Comparison of ENCODE assay signal across 7 mouse cellular contexts in the genomic region with DNA sequence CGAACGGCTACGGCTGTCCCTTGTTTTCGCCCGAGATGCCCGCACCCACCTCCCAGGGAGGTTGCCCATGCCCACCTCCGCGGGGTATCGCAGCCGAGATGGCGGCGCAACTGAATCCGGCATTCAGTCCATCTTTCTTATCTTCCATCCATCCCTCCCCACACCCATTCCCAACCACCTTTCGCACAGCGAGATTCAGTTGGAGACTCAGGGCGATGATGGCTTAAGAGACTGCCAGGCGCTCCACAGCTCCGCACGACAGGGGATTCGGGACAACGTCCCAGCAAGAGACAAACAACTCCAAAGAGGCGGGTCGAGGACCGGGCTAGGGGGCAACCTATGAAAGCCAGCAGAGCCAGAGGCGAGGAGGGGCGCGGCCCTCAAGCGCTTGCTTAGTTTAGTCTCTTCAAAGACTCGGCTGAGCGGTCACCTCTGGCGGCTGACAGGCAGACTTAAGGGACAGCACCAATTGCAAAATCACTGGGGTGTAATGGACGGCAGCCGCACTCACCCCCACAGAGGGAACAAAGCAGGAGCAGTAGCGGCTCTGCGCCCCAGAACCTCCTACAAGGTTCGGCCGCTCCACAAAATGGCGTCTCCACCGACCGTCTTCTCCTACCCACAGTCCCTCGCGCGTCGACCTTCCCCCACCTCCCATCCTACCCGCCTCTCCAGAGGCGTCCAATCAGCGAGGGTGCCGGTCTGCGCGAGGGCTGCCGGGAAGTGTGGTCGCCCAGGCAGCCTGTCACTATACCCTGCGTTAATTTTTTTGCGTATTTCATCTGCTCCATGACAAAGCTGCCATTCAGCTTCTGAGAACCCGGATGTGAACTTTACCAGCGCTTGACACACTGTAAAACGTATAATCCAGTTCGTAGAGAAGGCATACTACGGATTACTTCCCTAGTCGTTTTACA. TPM values are rescaled to one million over a fixed set of nuclear protein-coding genes. Genes with fewer than 3 reads are reported as not detected.
DNase-seq lines count a peak whose midpoint lies in the region; ATAC-seq lines count a peak whose summit lies in the region.

A gene (minus strand): TSS at position 623 of the 917 bp plus-strand sequence.

- WGBS in intestine, embryonic 15.5 days = under 1% methylated on average over 60 of the region's 60 CpGs
- 0% methylated on average over 60 of the region's 60 CpGs for WGBS in midbrain, embryonic 10.5 days

- DNase-seq in adrenal gland, adult 2 months = peak; percentile 96
- peak; percentile 86 for DNase-seq in embryo, embryonic 11.5 days (ENCODE audit: low read depth, low spot score)
- DNase-seq in gastrocnemius, postnatal 36 days = peak; percentile 80 to 90
- peak; percentile 94 to 98 for DNase-seq in left cerebral cortex, postnatal 25 days (ENCODE audit: low spot score in 2 of 2)
- peak; percentile 93 for DNase-seq in midbrain, embryonic 10.5 days (ENCODE audit: low spot score)
- DNase-seq in right cerebral cortex, postnatal 4 days = peak; percentile 89

- H3K27me3 ChIP-seq in intestine, embryonic 15.5 days (replicated peaks) = no peaks in the 10 kb centered on the region
- no peaks in the 10 kb centered on the region for H3K27me3 ChIP-seq in midbrain, embryonic 10.5 days (ENCODE audit: low read depth, poor library complexity, severe bottlenecking)

- no peaks in the 10 kb centered on the region for H3K9me3 ChIP-seq in intestine, embryonic 15.5 days
- no peaks in the 10 kb centered on the region for H3K9me3 ChIP-seq in midbrain, embryonic 10.5 days (replicated peaks)

- peaks cover 22% of the 10 kb centered on the region for H3K36me3 ChIP-seq in intestine, embryonic 15.5 days
- H3K36me3 ChIP-seq in midbrain, embryonic 10.5 days = peaks cover 72% of the 10 kb centered on the region

- H3K27ac ChIP-seq in intestine, embryonic 15.5 days = peak within 1 kb of the TSS; percentile 88
- H3K27ac ChIP-seq in midbrain, embryonic 10.5 days (replicated peaks) = peak within 1 kb of the TSS; percentile 99

- H3K4me2 ChIP-seq in intestine, embryonic 15.5 days (replicated peaks) = peak within 1 kb of the TSS; percentile 60

- peak within 1 kb of the TSS; percentile 90 for H3K4me3 ChIP-seq in intestine, embryonic 15.5 days (replicated peaks)
- peak within 1 kb of the TSS; percentile 98 for H3K4me3 ChIP-seq in midbrain, embryonic 10.5 days

- intact Hi-C loops in gastrocnemius, postnatal 36 days (cut with DNase I) = no loop called here
- intact Hi-C loops in left cerebral cortex, postnatal 25 days (cut with DNase I) = no loop called here

- H3K4me1 ChIP-seq in intestine, embryonic 15.5 days (replicated peaks) = 0 out of 2 replicates have a peak, but pooled peaks cover 6% of the 10 kb centered on the region
- H3K4me1 ChIP-seq in midbrain, embryonic 10.5 days = peaks cover 19% of the 10 kb centered on the region

- ATAC-seq in intestine, embryonic 15.5 days = peak; percentile 100

- peak within 1 kb of the TSS; percentile 98 for H3K9ac ChIP-seq in intestine, embryonic 15.5 days

RNA-seq across cellular contexts. Expression of the gene that starts here (rescaled TPM):
- total RNA-seq in adrenal gland, adult 2 months (2021) = 100 to 1,000 TPM in 1 of 2 experiments, 10 to 100 TPM in 1; 67.1 to 124 TPM
- 61.7 and 67.8 TPM in 2 replicates for polyA plus RNA-seq in adrenal gland, adult 2 months (2012; rRNA removed)
- total RNA-seq in gastrocnemius, postnatal 36 days (2021) = 10 to 100 TPM; 32.7 to 36.3 TPM
- 153 and 154 TPM in 2 replicates for polyA plus RNA-seq in intestine, embryonic 15.5 days (2015; fragmentation: Nextera tagmentation; extraction: Ambion mirVana)
- total RNA-seq in left cerebral cortex, postnatal 25 days (2021) = 100 to 1,000 TPM; 122 to 155 TPM
- 200 and 220 TPM in 2 replicates for polyA plus RNA-seq in midbrain, embryonic 10.5 days (2016; fragmentation: Nextera tagmentation; extraction: Ambion mirVana)

Comparison
In these comparisons a context has a peak if more than half of its experiments do, and no peak if none do; other contexts are left out.
1. Peak in every context shown above with its lines: DNase-seq, ATAC-seq, H3K4me3 ChIP-seq and H3K27ac ChIP-seq.